Mouse (Mus musculus) stomach, embryonic 16.5 days (tissue): ENCODE results near the gene Mdc1. TPM values are rescaled to one million over a fixed set of nuclear protein-coding genes. Genes with fewer than 3 reads are reported as not detected.
A peak's percentile ranks its signal among the peaks of the same experiment; 100 is the strongest.
"Not testable (repeated sequence)": the region's sequence is repeated elsewhere in the genome, so short reads cannot be mapped to it uniquely, and the experiment has no call there.

Experiments used
- ATAC-seq: fragments of 200-750 bp; cut with Nextera tagmentation; 2 replicates; pipeline ENCODE4 v1.8.0; 2017; ENCODE audit warnings: moderate number of reproducible peaks, moderate TSS enrichment; ENCODE audit not compliant: insufficient read depth, low FRiP score
- H3K27ac ChIP-seq: fragments of 300-500 bp; sonication (generic); 2 replicates; pipeline ENCODE4 v1.5.1; 2014; ENCODE audit warnings: low read length
- H3K27me3 ChIP-seq: fragments of 300-500 bp; sonication (generic); 2 replicates; pipeline ENCODE4 v1.6.1; 2014; ENCODE audit warnings: low read length, control low read depth, mixed read lengths; ENCODE audit not compliant: control insufficient read depth, insufficient read depth
- H3K36me3 ChIP-seq: fragments of 300-500 bp; sonication (generic); 2 replicates; pipeline ENCODE4 v1.6.1; 2014; ENCODE audit warnings: low read length; ENCODE audit not compliant: control insufficient read depth, insufficient read depth
- H3K4me1 ChIP-seq: fragments of 300-500 bp; sonication (generic); 2 replicates; pipeline ENCODE4 v1.6.1; 2014; ENCODE audit warnings: low read length, control low read depth, mixed read lengths; ENCODE audit not compliant: control insufficient read depth, insufficient read depth
- H3K4me2 ChIP-seq: fragments of 300-500 bp; sonication (generic); 2 replicates; pipeline ENCODE4 v1.6.1; 2014; ENCODE audit warnings: low read depth, low read length, mixed read lengths
- H3K4me3 ChIP-seq: fragments of 300-500 bp; sonication (generic); replicated peaks from 2 replicates; pipeline ENCODE4 v1.5.1; 2014; ENCODE audit warnings: mild to moderate bottlenecking, low read length
- H3K9ac ChIP-seq: fragments of 300-500 bp; sonication (generic); 2 replicates; pipeline ENCODE4 v1.6.1; 2014; ENCODE audit warnings: low read length
- H3K9me3 ChIP-seq: fragments of 300-500 bp; sonication (generic); replicated peaks from 2 replicates; pipeline ENCODE4 v1.6.1; 2016; ENCODE audit warnings: low read length, control low read depth; ENCODE audit not compliant: control insufficient read depth
- WGBS: fragments of 180-500 bp; shearing (Covaris S2); extraction: QIAGEN DNeasy Blood & Tissue Kit; methylation state at CpG from one replicate; pipeline ENCODE4 v1.1.7; 2014; 5-methylcytosine and 5-hydroxymethylcytosine counted together
- polyA plus RNA-seq: library from polyadenylated mRNA; unstranded; fragments of >200 nt; fragmentation: Nextera tagmentation; extraction: Ambion mirVana; gene quantifications from 2 replicates; pipeline ENCODE4 v1.2.1, GENCODE M21; 2015

Mdc1 gene
- polyA plus RNA-seq, 1 experiment from 2014 or later = 16.2 TPM

DNA sequence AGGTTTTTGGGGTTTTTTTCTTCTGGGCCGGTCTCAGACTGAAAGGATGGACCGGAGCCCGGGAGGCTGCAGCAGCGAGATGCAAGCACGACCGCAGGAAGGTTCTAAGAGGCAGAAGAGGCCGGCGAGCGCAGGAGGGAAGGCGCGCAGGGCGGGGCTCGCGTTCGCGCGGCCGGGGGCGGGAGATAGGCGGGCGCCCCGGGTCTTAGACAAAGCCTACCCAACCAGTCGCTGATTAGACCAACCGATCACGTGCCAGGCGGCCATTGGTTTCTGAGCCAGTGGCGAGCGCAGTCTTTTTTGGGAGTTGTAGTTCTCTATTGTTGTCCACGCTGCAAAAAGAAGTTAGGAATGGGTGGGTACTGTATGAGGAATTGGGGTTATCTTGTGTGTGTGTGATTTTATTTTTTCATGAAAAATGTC is 3.2 kb upstream of the Mdc1 start, which contains the start of gene Tubb5:
TSS of gene Tubb5 (minus strand) at position 185 of the 423 bp plus-strand sequence.
- H3K4me3 ChIP-seq = peak within 1 kb of the TSS; percentile 78
- peak within 1 kb of the TSS; percentile 96 for H3K27ac ChIP-seq
- H3K36me3 ChIP-seq = peaks cover 29% of the 10 kb centered on the region
- H3K9ac ChIP-seq = peak within 1 kb of the TSS; percentile 94
- no peaks in the 10 kb centered on the region for H3K27me3 ChIP-seq
- H3K9me3 ChIP-seq = no peaks in the 10 kb centered on the region
- ATAC-seq = peak; percentile 83
- peaks cover 39% of the 10 kb centered on the region for H3K4me1 ChIP-seq
- WGBS = 1% methylated on average over 29 of the region's 29 CpGs
- H3K4me2 ChIP-seq = peak within 1 kb of the TSS; percentile 75

- Histone ChIP-seq H3K9ac (peak overlapping the region; percentile 71), H3K4me1 (peaks cover 37% of the 10 kb centered on the region), H3K27me3 (no peaks in the 10 kb centered on the region), H3K4me3 (peak overlapping the region; percentile 78), H3K27ac (peak overlapping the region; percentile 91), H3K36me3 (peaks cover 29% of the 10 kb centered on the region), H3K9me3 (no peaks in the 10 kb centered on the region), H3K4me2 (peak overlapping the region; percentile 63)
- ATAC-seq = no peak
- 0% methylated on average over 5 of the region's 5 CpGs for whole genome bisulfite sequencing
These were observed 2.7 kb upstream of the Mdc1 start for GRCm38 (mm10) chr17:35838570-35838969.

GRCm38 (mm10) chr17:35839002-35839401 is 2.3 kb upstream of the Mdc1 start:
- peaks cover 26% of the 10 kb centered on the region for H3K36me3 ChIP-seq
- ATAC-seq, H3K9me3 ChIP-seq, H3K27me3 ChIP-seq: not testable (repeated sequence)
- peak overlapping the region; percentile 71 for H3K9ac ChIP-seq
- peak overlapping the region; percentile 63 for H3K4me2 ChIP-seq
- WGBS = 40% methylated on average over 3 of the region's 3 CpGs
- peak overlapping the region; percentile 78 for H3K4me3 ChIP-seq
- peaks cover 33% of the 10 kb centered on the region for H3K4me1 ChIP-seq
- H3K27ac ChIP-seq = peak overlapping the region; percentile 91

DNA sequence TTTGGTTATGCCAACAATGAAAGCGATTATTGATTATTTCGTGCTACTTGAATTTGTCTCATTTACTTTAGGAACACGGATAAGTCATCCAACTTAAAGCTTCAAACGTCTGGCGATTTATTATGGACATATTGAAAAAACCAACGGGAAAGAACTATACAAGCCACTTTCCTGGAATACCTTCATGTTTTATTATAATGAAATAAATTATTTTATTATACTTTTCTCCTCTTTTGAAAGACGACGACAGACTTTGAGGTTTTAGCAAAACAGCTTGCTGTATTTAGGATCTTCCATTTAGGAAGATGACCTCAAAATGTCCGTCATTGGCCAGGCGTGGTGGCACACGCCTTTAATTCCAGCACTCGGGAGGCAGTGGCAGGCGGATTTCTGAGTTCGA is 754 bp upstream of the Mdc1 start:
- no peaks in the 10 kb centered on the region for H3K27me3 ChIP-seq
- peaks cover 12% of the 10 kb centered on the region for H3K36me3 ChIP-seq
- WGBS = 54% methylated on average over 14 of the region's 14 CpGs
- peak overlapping the region; percentile 69 for H3K27ac ChIP-seq
- H3K4me1 ChIP-seq = peaks cover 18% of the 10 kb centered on the region
- H3K9me3 ChIP-seq = no peaks in the 10 kb centered on the region
- peak overlapping the region; percentile 53 for H3K4me2 ChIP-seq
- peak overlapping the region; percentile 65 for H3K4me3 ChIP-seq
- no peak for ATAC-seq
- H3K9ac ChIP-seq = peak overlapping the region; percentile 63; the same call in 1 of the 2 replicates

GRCm38 (mm10) chr17:35842006-35842405 is 691 bp downstream of the Mdc1 start:
- Histone ChIP-seq H3K27ac (peak overlapping the region; percentile 87), H3K4me3 (peak overlapping the region; percentile 65), H3K9ac (peak overlapping the region; percentile 80), H3K9me3 (no peaks in the 10 kb centered on the region), H3K27me3 (no peaks in the 10 kb centered on the region), H3K36me3 (peaks cover 1% of the 10 kb centered on the region; the same call in 1 of the 2 replicates), H3K4me1 (peaks cover 9% of the 10 kb centered on the region), H3K4me2 (peak overlapping the region; percentile 71)
- WGBS = 15% methylated on average over 11 of the region's 11 CpGs
- ATAC-seq = no peak

GRCm38 (mm10) chr17:35843514-35843913 is 2.2 kb downstream of the Mdc1 start:
- WGBS = 93% methylated on average over 3 of the region's 3 CpGs
- no peak overlapping the region for H3K4me2 ChIP-seq
- no peak for ATAC-seq
- no peaks in the 10 kb centered on the region for H3K9me3 ChIP-seq
- no peak overlapping the region for H3K4me3 ChIP-seq
- peaks cover 9% of the 10 kb centered on the region for H3K4me1 ChIP-seq
- H3K27ac ChIP-seq = no peak overlapping the region
- H3K27me3 ChIP-seq = no peaks in the 10 kb centered on the region
- no peak overlapping the region for H3K9ac ChIP-seq
- H3K36me3 ChIP-seq = peaks cover 11% of the 10 kb centered on the region; the same call in 1 of the 2 replicates

- H3K4me1 ChIP-seq = no peaks in the 10 kb centered on the region
- no peak overlapping the region for H3K4me2 ChIP-seq
- H3K9me3 ChIP-seq = no peaks in the 10 kb centered on the region
- H3K27ac ChIP-seq = no peak overlapping the region
- H3K9ac ChIP-seq = no peak overlapping the region
- ATAC-seq = no peak
- no peak overlapping the region for H3K4me3 ChIP-seq
- H3K27me3 ChIP-seq = no peaks in the 10 kb centered on the region
- peaks cover 11% of the 10 kb centered on the region; the same call in 1 of the 2 replicates for H3K36me3 ChIP-seq
- WGBS = 57% methylated on average over 1 of the region's 1 CpGs
These were observed 6.8 kb downstream of the Mdc1 start for GRCm38 (mm10) chr17:35848112-35848511.

DNA sequence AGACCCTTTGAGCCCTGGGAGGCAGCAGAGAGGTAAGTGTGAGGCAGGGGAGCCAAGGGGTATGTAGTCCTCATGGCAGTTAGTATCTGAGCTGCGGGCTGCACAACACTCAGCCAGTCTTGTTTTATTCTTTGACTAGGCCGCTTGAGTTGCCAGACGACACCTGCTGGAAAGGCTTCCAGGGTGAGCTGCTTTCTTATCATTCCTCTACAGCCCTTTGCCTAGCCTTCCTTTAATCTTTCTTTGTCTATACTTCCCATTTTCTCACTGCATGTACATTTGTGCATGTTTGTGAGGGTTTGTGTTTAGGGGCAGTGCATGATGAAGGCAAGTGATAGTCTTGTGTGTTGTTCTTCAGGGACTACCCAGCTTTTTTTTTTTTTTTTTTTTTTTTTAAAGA is 9.7 kb downstream of the Mdc1 start:
- Histone ChIP-seq H3K9ac (no peak overlapping the region), H3K4me2 (no peak overlapping the region), H3K4me1 (no peaks in the 10 kb centered on the region), H3K4me3 (no peak overlapping the region), H3K27ac (no peak overlapping the region), H3K27me3 (no peaks in the 10 kb centered on the region), H3K9me3 (no peaks in the 10 kb centered on the region), H3K36me3 (peaks cover 11% of the 10 kb centered on the region; the same call in 1 of the 2 replicates)
- ATAC-seq = no peak
- WGBS = 83% methylated on average over 3 of the region's 3 CpGs

DNA sequence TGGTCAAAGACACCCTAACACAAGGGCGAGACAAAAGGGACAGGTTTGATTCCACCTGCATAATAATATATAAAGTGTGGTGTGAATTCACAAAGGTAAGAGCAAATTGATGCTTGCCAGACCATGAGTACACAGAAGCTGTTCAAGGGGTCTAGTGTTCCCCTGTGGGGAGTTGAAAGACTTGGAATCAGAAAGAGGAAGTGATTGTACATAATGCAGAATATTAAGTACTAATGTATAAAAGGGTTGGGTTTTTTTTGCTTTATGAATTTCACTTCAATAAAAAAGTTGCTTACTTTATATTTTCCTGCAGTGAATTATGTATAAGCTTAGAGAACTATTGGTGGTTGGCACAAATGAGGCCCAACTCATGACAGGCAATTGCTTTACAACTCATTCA is 18.1 kb downstream of the Mdc1 start:
- 83% methylated on average over 1 of the region's 1 CpGs for WGBS
- Histone ChIP-seq H3K4me1 (peaks cover 9% of the 10 kb centered on the region), H3K4me2 (no peak overlapping the region), H3K36me3 (peaks cover 13% of the 10 kb centered on the region; the same call in 1 of the 2 replicates), H3K27ac (no peak overlapping the region), H3K9ac (no peak overlapping the region), H3K9me3 (no peaks in the 10 kb centered on the region), H3K4me3 (no peak overlapping the region), H3K27me3 (no peaks in the 10 kb centered on the region)
- no peak for ATAC-seq
